Mouse (Mus musculus): Measurements from ENCODE around the gene Aar2.

- TF ChIP-seq CTCF (IDR thresholded peaks at IDR 0.05; ENCODE audit: low read depth, low read length), result no peak
- no peak for TF ChIP-seq POLR2A (IDR thresholded peaks at IDR 0.05; ENCODE audit: extremely low read depth, insufficient read depth, low read length)
Measured at GRCm38 (mm10) chr2:156605144-156605543, 57.8 kb downstream of the Aar2 start.
